Mouse (Mus musculus) induced T-regulatory cell, adult 2 months (primary cell): ENCODE data around the gene Sirt4.
A peak's percentile ranks its signal among the peaks of the same experiment; 100 is the strongest.
"Not testable (repeated sequence)": the region's sequence is repeated elsewhere in the genome, so short reads cannot be mapped to it uniquely, and the experiment has no call there.

Experiments
- DNase-seq: peaks from one replicate; pipeline ENCODE4 v3.0.0-alpha.2; 2012; ENCODE audit warnings: low read depth

Sirt4 gene

DNA sequence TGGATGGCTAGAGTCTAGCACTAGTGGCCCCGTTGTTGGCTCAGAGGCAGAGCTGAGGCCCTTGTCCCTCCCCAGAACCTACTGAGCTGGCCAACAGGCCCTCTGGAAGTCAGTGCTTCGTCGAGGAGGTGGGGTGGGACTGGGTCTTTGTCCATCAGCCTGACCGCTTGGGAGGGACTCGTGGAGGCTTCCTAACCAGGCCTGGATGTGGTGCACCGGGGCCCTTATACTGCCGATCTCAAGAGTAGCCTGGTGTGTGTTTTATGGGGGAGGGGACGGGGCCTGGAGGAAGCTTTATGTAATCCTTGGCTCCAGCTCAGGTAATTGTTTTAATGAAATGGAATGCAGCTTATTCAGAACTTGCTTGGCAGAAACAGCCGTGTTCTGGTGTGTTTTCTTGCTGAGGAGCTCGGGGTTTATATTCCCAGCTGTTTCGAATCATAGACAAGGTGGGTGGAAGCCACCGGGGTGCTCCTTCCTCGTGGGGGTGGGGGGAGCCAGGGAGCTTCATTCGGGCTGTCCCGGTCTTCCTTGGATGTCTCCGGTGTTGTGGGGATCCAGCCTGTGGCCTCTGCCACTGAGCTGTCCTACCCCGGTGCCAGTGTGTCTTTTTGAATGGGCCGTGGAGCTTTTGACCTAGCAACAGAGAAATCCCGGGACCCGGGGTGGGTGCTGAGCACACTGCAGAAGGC lies 30.5 kb upstream of the Sirt4 start:
- no peak for DNase-seq

GRCm38 (mm10) chr5:115514346-115514745 lies 29.8 kb upstream of the Sirt4 start:
- no peak for DNase-seq

GRCm38 (mm10) chr5:115513721-115514120 lies 29.2 kb upstream of the Sirt4 start:
- DNase-seq = no peak

- DNase-seq = no peak
Observed at GRCm38 (mm10) chr5:115513246-115513645, 28.7 kb upstream of the Sirt4 start.

GRCm38 (mm10) chr5:115512375-115512774 lies 27.9 kb upstream of the Sirt4 start:
- no peak for DNase-seq

DNA sequence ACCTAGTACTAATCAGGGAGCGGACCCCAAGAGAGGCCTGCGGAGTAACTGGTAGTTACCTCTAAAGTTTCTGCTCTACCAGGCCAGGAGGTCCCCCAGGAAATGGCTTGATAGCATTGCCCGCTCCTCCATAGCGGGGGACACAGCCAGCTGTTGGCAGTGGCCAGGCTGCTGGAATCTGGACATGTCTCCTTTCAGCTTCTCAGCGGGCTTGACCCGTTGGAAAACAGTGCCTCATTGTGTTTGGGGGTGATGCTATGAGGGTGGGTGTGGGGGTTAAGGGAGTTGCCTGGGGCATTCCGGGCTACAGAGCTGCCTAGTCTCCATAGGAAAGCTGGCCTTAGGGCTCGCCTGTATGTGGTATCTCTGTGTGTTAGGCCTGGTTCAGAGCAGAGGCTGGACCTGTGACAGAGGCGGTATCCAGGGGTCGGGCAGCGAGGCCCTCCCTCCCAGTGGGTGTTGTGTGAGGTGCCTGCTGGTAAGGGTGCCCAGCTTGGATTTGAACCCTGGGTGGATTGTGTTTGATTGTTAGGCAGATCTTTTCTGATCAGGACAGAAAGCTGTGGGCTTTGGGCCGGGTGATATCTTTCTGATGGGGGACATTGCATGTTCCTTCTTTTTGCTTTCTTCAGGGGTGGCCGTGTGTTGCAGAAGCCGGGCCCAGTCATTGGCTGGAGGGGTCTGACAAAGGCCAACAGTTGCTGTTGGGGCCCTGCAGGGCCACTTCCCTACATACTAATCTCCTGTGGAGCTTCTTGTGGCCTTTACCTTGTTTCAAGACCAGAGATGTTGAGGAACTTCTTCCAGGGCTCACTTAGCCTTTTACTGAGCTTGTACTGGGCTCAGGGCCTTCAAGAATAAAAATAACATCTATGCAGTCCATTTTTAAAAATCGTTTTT lies 25.5 kb upstream of the Sirt4 start:
- no peak for DNase-seq

- DNase-seq = no peak
Observed at GRCm38 (mm10) chr5:115509321-115509761, 24.8 kb upstream of the Sirt4 start.

DNA sequence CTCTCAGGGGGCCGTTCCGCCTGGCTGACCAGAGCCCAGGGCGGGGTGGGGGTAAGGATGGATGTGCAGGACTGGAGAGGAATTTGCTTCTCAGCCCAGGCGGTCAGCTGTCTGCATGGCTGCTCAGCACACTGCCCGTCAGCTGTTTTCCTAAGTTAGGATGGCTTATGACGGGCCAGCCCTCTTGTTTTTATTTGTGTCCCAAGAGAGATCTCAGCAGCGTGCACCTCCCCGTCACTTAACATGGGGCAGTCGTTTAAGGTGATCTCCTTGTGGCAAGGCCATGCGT lies 24.3 kb upstream of the Sirt4 start:
- no peak for DNase-seq

DNA sequence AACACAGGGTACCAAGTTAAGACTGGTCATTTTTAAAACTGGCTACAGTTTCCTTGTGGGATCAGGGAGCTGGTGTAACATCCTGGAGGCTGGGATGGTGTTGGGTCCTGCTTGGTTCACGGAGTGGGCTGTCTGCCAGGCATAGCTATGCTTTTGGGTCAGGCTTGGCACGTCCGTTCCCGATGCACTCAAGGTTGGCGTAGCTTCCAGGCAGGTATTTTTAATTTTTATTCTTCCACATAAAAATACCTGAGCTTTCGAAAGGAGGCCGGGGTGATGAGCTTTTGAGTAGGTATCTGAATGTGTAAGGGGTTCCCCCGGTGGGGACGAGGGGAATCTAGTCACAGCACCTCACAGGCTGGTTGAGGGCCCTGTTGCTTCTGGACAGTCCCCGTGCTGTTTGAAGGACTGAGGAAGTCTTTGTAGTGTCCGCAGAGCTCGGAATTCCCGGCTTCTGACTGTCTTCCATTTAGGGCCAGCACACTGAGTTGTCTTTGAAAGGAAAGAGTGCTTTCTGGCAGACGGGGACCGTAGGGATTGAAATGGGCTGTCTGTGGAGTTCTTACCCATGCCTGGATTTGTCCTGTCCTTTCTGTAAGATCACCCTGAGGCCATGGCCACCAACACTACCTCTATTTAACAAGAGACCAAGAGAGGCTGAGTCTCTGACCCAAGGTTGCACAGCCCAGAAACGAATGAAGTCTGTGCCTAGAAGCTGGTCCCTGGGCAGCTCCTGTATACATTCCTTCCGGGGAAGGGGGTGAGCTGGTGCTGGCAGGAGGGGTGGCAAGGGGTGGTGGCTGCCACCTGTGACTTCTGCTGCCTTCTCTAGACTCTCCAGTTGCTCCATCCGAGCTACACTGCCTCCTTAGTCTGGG lies 23.7 kb upstream of the Sirt4 start:
- no peak for DNase-seq

- no peak for DNase-seq
Observed at GRCm38 (mm10) chr5:115507267-115507980, 22.9 kb upstream of the Sirt4 start.

- DNase-seq = peak; percentile 95
Observed at GRCm38 (mm10) chr5:115506454-115507201, 22.1 kb upstream of the Sirt4 start, which contains the start of gene Pxn. Gene Pxn (plus strand): TSS chr5:115506676.

DNA sequence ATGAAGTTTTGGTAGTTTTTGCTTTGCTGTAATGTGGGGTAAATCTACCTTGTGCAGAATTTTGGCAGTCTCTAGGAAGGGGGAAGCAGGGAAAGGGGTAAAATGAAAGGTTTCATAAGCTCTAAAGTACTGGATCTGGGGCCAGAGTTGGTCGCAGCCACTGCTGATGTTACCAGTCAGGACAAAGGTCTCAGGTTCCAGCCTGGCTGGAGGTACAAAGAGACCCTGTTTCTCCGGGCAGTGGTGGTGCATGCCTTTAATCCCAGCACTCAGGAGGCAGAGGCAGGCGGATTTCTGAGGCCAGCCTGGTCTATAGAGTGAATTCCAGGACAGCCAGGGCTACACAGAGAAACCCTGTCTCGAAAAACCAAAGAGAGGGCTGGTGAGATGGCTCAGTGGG lies 21.1 kb upstream of the Sirt4 start:
- not testable (repeated sequence) for DNase-seq

- no peak for DNase-seq
Observed at GRCm38 (mm10) chr5:115503035-115503434, 18.5 kb upstream of the Sirt4 start.

DNA sequence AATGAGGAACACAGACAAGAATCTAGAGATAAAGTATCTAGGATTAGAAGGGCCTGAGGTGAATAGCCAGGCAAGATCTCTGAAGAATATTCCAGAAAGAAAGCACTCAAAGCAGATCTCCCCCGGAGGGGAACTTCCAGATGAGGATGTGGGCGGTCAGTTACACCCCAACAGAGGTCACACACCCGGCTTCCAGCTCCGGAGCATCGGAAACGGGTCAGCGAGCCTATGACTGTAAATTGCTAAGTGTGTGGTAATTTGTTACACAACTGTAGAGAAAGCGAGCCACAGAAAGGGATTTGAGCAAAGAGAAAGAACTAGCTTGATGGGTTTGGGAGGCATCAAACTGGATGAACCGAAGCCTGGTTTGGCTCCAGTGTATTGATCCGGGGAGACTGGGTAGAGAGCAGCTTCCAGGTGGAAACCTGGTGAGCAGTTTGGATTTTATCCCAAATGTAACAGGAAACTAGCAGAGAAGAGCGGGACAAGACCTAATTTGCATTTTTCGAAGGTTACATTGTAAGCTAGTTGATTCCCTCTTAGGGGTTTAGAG lies 15.9 kb upstream of the Sirt4 start:
- DNase-seq = no peak

- DNase-seq = no peak
Observed at GRCm38 (mm10) chr5:115498307-115499240, 14.0 kb upstream of the Sirt4 start.

DNA sequence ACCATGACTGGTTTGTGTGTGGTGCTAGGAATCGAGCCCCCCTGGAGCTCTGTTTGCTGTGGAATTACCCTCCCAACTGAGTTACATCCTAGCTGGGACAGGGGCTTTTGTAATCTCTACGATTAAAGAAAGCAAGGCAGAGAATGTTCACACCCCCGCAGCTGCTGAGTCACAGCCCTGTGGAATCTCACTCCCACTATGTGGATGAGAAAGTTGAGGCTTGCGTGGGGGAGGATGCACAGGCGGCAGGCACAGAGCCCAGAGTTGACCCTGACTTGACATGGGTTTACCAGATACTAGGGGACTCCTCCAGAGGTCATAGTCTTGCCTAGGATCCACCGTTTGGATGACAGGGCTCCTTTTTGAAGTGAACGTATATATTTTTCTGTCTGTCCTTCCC lies 12.5 kb upstream of the Sirt4 start:
- no peak for DNase-seq

DNA sequence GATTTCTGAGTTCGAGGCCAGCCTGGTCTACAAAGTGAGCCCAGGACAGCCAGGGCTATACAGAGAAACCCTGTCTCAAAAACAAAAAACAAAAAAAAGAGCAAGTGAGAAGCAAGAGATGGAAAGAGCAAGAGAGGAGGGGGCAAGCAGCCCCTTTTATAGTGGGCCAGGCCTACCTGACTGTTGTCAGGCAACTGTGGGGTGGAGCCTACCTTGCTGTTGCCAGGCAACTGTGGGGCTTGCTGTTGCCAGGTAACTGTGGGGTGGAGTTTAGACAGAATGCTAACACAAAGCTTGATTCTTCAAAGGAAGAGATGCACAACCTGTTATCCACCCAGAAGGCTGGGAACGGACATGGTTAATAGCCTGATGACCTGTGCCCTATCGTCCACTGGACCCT lies 11.1 kb upstream of the Sirt4 start:
- DNase-seq = not testable (repeated sequence)

DNA sequence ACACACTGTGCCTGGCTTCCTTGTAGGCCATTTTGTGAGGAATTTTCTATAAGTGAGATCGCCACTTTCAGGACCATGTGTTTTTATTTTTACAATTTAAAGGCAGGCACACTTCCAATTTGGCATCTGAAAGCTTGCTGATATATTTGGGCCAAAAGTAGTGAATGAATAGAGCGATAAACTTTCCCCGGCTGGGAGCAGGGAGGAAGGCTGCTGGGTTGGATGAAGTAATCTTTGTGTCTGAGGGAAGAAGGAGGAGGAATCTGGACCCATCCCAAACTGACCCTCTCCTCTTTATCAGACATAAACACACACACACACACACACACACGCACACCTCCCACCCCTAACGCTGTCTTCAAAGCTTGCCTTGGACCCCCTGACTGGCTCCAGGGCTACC lies 8.9 kb upstream of the Sirt4 start:
- no peak for DNase-seq

- DNase-seq = no peak
Observed at GRCm38 (mm10) chr5:115492711-115493335, 8.3 kb upstream of the Sirt4 start.
